Mouse (Mus musculus) mature B cell (primary cell): Measurements from ENCODE around the gene Cd209d.
"Not testable (repeated sequence)": the region's sequence is repeated elsewhere in the genome, so short reads cannot be mapped to it uniquely, and the experiment has no call there.

Experiments used
- in situ Hi-C: fragments of 300-500 bp; cut with MboI; formaldehyde crosslinking; loops from 2 replicates; pipeline ENCODE4 v1.14.3; 2019

Cd209d gene

GRCm38 (mm10) chr8:3878455-3878854, at the start of gene Cd209d:
TSS of gene Cd209d (minus strand) at chr8:3878555.
- in situ Hi-C loops = no loop called here

DNA sequence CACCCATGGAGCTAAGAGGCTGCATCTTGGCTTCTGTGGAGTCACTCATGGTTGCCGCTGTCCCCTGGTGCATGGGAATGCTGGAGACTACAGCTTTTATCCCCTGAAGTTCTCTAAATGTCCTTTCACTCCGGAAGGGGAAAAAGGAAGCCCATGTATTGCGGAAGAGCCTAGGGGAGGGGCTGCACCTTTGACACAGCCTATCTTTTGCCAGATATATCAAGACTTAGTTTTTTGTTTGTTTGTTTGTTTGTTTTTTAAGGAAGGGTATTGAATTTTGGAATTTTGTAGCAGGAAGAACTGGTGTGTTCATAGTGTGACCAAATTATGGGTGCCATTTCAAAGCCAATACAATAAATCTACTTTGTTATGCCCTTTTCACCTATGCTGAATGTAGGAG, 48.4 kb upstream of the Cd209d start, which contains the start of gene Cd209b:
Gene Cd209b, minus strand, starts transcription at position 101 of the 400 bp plus-strand sequence.
- in situ Hi-C loops = no loop called here

DNA sequence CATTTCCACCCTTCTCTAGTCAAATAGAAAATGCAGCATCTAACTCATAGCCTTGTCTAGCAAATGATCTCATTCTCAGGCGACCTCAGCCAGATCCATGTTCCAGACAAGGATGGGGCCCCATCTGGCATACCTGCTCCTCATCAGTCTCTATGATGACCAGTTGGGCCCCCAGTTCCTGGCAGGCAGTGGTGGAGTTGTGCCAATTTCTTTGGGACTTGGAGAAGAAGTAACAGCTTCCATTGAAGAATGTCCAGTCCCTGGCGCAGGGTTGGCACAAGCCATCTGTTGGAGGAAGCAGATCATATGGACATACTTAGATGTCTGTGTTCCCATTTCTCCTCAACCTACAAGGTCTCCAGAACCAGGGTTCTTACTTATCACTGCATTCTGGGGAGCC, 2.2 kb downstream of the Cd209d start:
- in situ Hi-C loops = no loop called here

DNA sequence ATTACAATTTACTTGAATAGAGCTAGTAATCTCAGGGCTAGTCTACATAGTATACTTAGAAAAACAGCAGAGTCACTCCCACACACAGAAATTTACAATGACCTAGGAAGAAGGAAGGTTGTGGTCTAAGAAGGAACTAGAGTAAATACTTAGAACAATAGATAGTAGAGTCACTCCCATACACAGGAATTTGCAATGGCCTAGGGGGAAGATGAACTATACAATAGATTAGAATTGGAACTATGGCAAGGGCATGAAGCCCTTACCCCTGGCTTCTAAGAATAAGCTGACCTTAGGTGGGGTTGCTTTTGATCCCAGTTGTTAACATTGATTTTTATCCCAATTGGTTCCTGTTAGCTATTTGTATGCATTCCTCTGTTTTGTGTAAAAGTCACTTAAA, 15.6 kb downstream of the Cd209d start:
- in situ Hi-C loops = not testable (repeated sequence)

DNA sequence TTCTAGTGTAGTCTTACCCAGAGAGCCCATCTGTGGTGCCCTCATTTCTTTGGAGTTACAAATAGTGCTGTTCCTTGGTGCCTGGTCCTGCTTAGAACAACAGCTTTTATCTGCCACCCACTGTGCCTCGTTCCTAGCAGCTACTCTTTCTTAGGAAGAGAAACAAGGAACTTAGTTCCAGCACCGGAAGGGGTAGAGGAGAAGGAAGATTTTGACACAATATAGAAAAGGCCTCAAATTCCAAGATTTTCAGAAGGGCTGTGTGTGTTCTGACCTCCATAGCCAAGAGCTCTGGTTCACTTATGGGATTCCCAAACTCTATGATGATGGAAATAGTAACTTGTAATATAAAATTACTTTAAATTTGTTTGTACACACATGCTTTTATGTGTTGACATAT, 24.1 kb downstream of the Cd209d start, which contains the start of gene Cd209e:
Gene Cd209e, minus strand, starts transcription at position 101 of the 400 bp plus-strand sequence.
- in situ Hi-C loops = no loop called here
